Mouse (Mus musculus) erythroblast, adult 5-6 weeks (primary cell): ENCODE results near the gene Gm36176. TPM values are rescaled to one million over a fixed set of nuclear protein-coding genes. Genes with fewer than 3 reads are reported as not detected.
"Not testable (repeated sequence)": the region's sequence is repeated elsewhere in the genome, so short reads cannot be mapped to it uniquely, and the experiment has no call there.

ENCODE experiments used
- ATAC-seq: replicated peaks from 2 replicates; pipeline ENCODE4 v1.8.0; 2016; ENCODE audit warnings: moderate number of reproducible peaks, mild to moderate bottlenecking, moderate TSS enrichment, inconsistent platforms; ENCODE audit not compliant: poor library complexity, low FRiP score, severe bottlenecking
- total RNA-seq, 2 experiments: library from RNA; stranded (forward) in 1 of 2; stranded (reverse) in 1 of 2; fragments of 150-400 nt in 1 of 2; fragments of 200-764, 138-1000 nt in 1 of 2; gene quantifications; 2 replicates each; pipeline versions ENCODE4 v1.2.3 to v1.2.4; 2015 to 2017; ENCODE audit warnings: low replicate concordance in 2 of 2

Gene Gm36176
- total RNA-seq (2015; ENCODE audit: low replicate concordance) = not detected in 2 replicates
- total RNA-seq (2017; ENCODE audit: low replicate concordance) = not detected in 2 replicates

- ATAC-seq = no peak
Measured at GRCm38 (mm10) chr10:77846503-77846902, at the start of gene Gm36176. Gene Gm36176, plus strand, starts transcription at chr10:77846803.

- no peak for ATAC-seq
Measured at GRCm38 (mm10) chr10:77797677-77798076, 48.9 kb upstream of the Gm36176 start.

GRCm38 (mm10) chr10:77798164-77798920 lies 48.3 kb upstream of the Gm36176 start:
- not testable (repeated sequence) for ATAC-seq

DNA sequence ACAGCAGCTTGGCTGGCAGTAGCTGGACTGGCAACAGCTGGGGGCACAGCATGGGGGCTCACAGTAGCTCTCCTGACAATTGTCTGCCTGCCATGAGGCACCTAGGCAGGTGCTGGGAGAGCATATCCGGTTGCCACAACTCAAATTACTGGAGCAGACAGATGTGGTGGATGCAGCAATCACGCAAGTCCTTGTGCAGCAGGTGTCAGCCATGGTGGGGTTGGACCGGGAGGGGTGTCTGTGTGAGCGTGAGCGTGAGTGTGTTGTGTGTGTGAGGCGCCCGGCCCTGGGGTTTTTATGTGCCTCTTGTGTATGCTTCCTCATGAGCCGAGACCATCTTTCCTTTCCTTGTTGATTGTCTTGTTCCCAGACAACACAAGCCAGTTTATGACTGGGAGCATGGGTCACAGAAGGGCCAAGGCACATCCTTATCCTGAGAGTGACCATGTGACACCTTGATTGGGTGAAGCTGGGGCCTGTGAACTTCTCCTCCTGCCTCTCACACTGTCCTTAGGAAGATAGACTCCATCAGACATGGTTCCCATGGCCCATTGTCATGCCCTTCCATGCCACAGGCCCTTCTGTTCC lies 47.6 kb upstream of the Gm36176 start, which contains the start of gene Gm19668:
TSS of gene Gm19668 (minus strand) at position 213 of the 588 bp plus-strand sequence.
- no peak for ATAC-seq

- no peak for ATAC-seq
Measured at GRCm38 (mm10) chr10:77804095-77804494, 42.5 kb upstream of the Gm36176 start.

- ATAC-seq = no peak
Measured at GRCm38 (mm10) chr10:77811743-77812142, 34.9 kb upstream of the Gm36176 start, which contains the start of gene Gm9507. Gene Gm9507, minus strand, starts transcription at chr10:77811843.

DNA sequence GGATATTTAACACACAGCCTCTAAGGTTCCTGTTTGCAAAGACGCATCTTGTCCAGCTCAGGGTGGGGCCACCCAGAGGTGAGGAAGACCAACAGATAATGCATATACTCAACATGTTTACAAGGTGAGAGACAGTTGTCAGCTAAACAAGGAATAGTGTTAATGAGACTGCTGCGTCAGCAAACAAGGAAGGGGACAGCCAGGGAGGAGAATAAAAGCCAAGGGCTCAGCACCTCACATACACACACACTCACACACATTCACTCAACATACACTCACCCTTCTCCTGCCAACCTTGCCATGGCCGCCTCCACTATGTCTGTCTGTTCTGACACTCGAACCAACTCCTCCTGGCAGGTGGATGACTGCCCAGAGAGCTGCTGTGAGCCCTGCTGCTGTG lies 32.2 kb upstream of the Gm36176 start, which contains the start of gene Gm2696:
TSS of gene Gm2696 (plus strand) at position 301 of the 400 bp plus-strand sequence.
- no peak for ATAC-seq

- ATAC-seq = 0 out of 2 replicates have a peak, but pooled peaks have one; percentile 37
Measured at GRCm38 (mm10) chr10:77815514-77815913, 31.1 kb upstream of the Gm36176 start.

DNA sequence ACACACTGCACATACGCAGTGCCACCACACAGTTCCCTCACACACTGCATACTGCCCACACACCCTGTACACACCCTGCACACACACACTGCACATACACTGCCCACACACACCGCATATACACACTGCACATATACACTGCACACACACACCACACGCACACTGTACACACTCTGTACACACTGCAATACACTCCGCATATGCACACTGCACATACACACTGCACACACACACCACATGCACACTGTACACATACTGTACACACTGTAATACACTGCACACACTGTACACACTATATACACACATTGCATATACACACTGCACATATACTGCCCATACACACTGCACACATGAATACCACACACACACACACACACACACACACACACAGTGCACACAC lies 28.1 kb upstream of the Gm36176 start:
- peak; percentile 39; the same call in 1 of the 2 replicates for ATAC-seq

DNA sequence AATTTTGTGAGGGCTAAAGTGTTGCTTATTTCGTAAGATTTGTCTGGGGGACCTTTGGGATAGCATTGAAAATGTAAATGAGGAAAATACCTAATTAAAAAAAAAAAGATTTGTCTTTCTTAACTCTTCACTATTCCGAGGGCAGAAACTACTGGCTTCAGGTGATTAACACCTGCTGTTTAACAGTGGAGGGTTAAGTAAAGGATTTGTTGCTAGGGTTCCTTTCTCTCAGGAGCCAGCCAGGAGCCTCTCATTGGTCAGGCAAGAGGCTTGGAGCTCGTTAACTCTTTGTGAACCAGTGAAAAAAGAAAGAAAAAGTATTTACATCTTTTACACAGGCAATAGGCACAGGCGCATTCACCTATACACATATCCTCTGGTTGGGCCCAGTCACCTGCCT lies 27.4 kb upstream of the Gm36176 start:
- ATAC-seq = no peak

- ATAC-seq = no peak
Measured at GRCm38 (mm10) chr10:77826951-77827350, 19.7 kb upstream of the Gm36176 start, which contains the start of gene Krtap10-4. Gene Krtap10-4, minus strand, starts transcription at chr10:77827095.

- ATAC-seq = no peak
Measured at GRCm38 (mm10) chr10:77835647-77836046, 11.0 kb upstream of the Gm36176 start, which contains the start of gene Krtap10-10. Gene Krtap10-10, plus strand, starts transcription at chr10:77835947.

DNA sequence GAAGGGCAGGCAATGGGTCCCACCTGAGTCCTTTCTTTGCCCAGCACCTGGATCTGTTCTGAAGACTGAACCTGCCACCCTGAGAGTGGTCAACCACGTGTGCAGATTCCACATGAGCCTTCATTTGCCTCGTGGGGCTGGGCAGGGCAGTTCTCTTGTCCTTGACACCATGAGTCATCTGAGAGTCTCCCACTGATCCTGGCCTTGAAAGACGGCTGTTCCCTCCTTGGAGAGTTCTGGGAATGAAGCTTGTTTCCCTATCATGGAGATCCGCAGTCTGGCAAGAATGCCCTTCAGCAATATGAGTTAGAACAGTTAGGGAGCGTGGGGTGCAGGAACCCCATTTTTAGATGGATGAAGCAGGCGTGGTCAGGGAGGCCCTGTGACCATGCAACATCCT lies 7.6 kb upstream of the Gm36176 start:
- no peak for ATAC-seq

DNA sequence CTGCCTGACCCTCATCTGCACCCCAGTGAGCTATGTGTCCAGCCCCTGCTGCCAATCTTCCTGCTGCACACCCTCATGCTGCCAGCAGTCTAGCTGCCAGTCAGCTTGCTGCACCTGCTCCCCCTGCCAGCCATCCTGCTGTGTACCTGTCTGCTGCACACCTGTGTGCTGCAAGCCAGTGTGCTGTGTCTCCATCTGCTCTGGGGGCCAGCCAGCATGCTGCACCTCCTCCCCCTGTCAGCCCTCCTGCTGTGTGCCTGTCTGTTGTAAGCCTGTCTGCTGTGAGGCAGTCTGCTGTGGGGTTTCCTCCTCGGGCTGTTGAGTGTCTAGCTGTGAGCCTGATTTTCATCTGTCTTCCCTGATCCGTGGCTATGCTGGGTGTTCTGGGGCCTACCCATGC lies 358 bp downstream of the Gm36176 start:
- ATAC-seq = no peak

DNA sequence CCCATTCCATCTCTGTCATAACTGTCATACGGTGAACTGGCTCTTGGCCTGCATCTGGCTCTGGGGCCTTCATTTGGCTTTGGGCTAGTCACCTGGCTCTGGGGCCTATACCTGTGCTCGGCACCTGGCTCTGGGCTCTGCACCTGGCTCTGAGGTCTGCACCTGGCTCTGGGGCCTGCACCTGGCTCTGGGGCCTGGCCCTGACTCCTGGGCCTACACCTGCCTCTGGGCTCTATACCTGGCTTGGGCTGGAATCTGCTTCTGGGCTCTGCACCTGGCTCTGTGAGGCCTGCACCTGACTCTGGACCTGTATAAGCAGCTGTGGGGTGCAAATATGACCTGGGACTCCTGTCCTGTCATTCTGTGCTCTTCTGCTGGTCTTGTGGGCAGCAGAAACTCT lies 935 bp downstream of the Gm36176 start:
- ATAC-seq = no peak

- ATAC-seq = no peak
Measured at GRCm38 (mm10) chr10:77852559-77852958, 6.0 kb downstream of the Gm36176 start, which contains the start of gene Gm10318. Gene Gm10318, plus strand, starts transcription at chr10:77852859.

- no peak for ATAC-seq
Measured at GRCm38 (mm10) chr10:77861675-77862074, 15.1 kb downstream of the Gm36176 start, which contains the start of gene Gm3285. Gene Gm3285, plus strand, starts transcription at chr10:77861975.

GRCm38 (mm10) chr10:77864067-77864761 lies 17.6 kb downstream of the Gm36176 start:
- peak; percentile 30; the same call in 1 of the 2 replicates for ATAC-seq

- no peak for ATAC-seq
Measured at GRCm38 (mm10) chr10:77864762-77865143, 18.1 kb downstream of the Gm36176 start.

DNA sequence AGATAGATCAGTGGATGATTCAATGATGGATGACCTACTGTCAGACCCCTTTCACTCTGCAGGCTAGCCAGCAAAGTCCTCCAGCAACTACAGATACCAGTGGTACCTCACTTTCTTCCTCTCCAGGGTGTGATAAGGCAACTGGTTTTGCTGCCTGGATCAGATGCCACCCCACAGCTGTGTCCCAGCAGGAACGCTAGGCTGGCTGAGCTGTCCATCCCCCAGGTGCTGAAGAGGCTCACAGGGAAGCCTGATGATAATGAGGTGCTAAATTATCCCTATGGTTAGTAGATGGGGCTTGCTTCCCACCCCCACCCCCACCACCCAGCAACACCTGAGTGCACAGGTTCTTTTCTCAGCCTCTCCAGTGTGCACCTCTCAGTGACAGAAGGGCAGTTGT lies 20.9 kb downstream of the Gm36176 start:
- ATAC-seq = no peak
